Mouse (Mus musculus) cerebellum, adult 2 months (tissue): ENCODE data around the gene Mtrf1. TPM values are rescaled to one million over a fixed set of nuclear protein-coding genes. Genes with fewer than 3 reads are reported as not detected.

Experiments used
- DNase-seq, 2 experiments: peaks; one replicate each; pipeline ENCODE4 v3.0.0; 2021
- H3K27ac ChIP-seq: fragments of 200-500 bp; 2 replicates; pipeline ENCODE4 v1.5.1; 2012; ENCODE audit warnings: low read length, control low read depth, inconsistent platforms; ENCODE audit not compliant: insufficient read depth
- H3K27me3 ChIP-seq: fragments of 200-500 bp; 2 replicates; pipeline ENCODE4 v1.6.1; 2012; ENCODE audit warnings: inconsistent platforms, mild to moderate bottlenecking, low read length, moderate library complexity; ENCODE audit not compliant: control insufficient read depth, insufficient read depth
- H3K4me1 ChIP-seq: fragments of 200-500 bp; 2 replicates; pipeline ENCODE4 v1.6.1; 2011; ENCODE audit warnings: low read length; ENCODE audit not compliant: control insufficient read depth, insufficient read depth
- H3K4me3 ChIP-seq: fragments of 200-500 bp; replicated peaks from 2 replicates; pipeline ENCODE3; 2011; ENCODE audit warnings: mild to moderate bottlenecking, low read depth, low read length, control low read depth; ENCODE audit not compliant: insufficient read depth
- CTCF ChIP-seq: fragments of 200-500 bp; IDR thresholded peaks from 2 replicates; pipeline ENCODE4 v1.5.1; 2011; ENCODE audit warnings: low read depth, mild to moderate bottlenecking, control low read depth, low read length, moderate library complexity, borderline replicate concordance; ENCODE audit not compliant: insufficient read depth
- POLR2A ChIP-seq: fragments of 200-500 bp; IDR thresholded peaks from 2 replicates; pipeline ENCODE4 v1.6.1; 2011; ENCODE audit warnings: low read length, control low read depth, borderline replicate concordance; ENCODE audit not compliant: insufficient read depth
- WGBS: fragments of 180-500 bp; shearing (Covaris S2); methylation state at CpG from one replicate; pipeline ENCODE4 v1.1.7; 2018; 5-methylcytosine and 5-hydroxymethylcytosine counted together
- polyA plus RNA-seq: library from polyadenylated mRNA; depleted of rRNA; stranded (reverse); fragments of >200 nt; gene quantifications from 2 replicates; pipeline ENCODE4 v1.2.3, GENCODE M21; 2012; rRNA removed

The Mtrf1 gene
- polyA plus RNA-seq: 6.6 and 6.9 TPM in 2 replicates

DNA sequence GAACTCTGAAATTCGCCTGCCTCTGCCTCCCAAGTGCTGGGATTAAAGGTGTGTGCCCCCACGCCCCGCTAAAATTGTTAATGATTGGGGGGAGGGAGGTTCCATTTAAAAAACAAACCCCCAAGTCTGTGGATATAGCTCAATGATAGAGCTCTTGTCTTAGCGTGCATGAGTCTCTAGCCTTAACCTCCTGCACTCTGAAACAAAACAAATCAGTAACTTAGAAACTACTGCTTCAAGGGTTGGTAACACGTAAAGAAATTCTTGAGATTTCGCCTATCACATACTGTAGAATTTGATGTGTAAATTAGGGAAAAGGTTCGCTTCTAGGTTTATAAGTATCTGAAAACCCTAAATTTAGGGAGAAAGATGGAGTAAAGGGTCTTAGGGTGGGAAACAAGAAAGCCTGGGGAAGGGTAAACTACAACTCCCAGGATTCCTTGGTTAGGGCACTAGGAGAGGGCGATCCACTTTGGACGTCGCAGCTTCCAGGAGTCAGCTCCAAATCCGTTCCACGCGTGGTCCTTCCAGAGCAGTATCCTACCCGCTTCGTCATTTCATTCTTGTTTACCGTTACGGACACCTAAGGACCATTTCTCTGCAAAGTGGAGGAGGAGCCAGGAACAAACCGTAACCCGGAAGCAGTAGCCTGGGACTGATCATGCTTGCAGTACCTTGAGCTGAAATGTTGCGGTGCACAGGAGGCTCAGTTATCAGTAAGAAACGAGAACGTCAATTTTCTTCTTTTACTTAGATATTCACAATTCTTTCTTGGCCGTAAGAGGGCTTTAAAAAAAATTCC lies at the start of gene Mtrf1:
Mtrf1 (plus strand) TSS at position 452 of the 802 bp plus-strand sequence.
- H3K27me3 ChIP-seq: no peaks in the 10 kb centered on the region
- H3K4me1 ChIP-seq: no peaks in the 10 kb centered on the region
- TF ChIP-seq POLR2A (peak; percentile 54; the same call in 1 of the 2 replicates), CTCF (no peak)
- DNase-seq: peak; percentile 76 to 77
- WGBS: 19% methylated on average over 23 of the region's 23 CpGs
- H3K4me3 ChIP-seq: peak within 1 kb of the TSS; percentile 76
- peak within 1 kb of the TSS; percentile 61 for H3K27ac ChIP-seq

GRCm38 (mm10) chr14:79358055-79358454 lies 39.5 kb upstream of the Mtrf1 start:
- DNase-seq: no peak
- Histone ChIP-seq H3K27me3 (no peaks in the 10 kb centered on the region), H3K27ac (no peak overlapping the region), H3K4me3 (no peak overlapping the region), H3K4me1 (no peaks in the 10 kb centered on the region)
- TF ChIP-seq POLR2A (no peak), CTCF (no peak)
- 91% methylated on average over 2 of the region's 2 CpGs for WGBS

GRCm38 (mm10) chr14:79377041-79377440 lies 20.5 kb upstream of the Mtrf1 start:
- no peaks in the 10 kb centered on the region for H3K4me1 ChIP-seq
- no peak for DNase-seq
- no peak overlapping the region for H3K4me3 ChIP-seq
- TF ChIP-seq CTCF (no peak), POLR2A (no peak)
- no peaks in the 10 kb centered on the region for H3K27me3 ChIP-seq
- H3K27ac ChIP-seq: no peak overlapping the region

DNA sequence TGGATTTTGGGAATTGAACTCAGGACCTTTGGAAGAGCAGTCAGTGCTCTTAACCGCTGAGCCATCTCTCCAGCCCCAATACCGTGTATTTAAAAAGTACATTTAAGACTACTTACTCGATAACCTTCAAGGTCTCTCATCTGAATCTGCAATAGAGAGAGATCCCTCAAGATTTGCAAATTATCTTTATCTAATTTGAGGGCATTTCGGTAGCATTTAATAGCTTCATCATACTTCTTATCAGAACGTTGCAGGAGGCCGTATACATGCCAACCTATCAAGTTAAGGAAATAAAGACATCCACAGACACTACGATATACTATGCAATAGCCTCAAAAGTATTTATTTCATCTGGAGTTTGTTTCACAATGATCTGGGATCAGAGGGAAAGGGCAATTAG lies 14.5 kb upstream of the Mtrf1 start:
- no peak for DNase-seq
- H3K27ac ChIP-seq: no peak overlapping the region
- no peaks in the 10 kb centered on the region for H3K27me3 ChIP-seq
- TF ChIP-seq CTCF: no peak
- no peak for TF ChIP-seq POLR2A
- H3K4me1 ChIP-seq: no peaks in the 10 kb centered on the region
- WGBS: 94% methylated on average over 7 of the region's 7 CpGs
- H3K4me3 ChIP-seq: no peak overlapping the region

GRCm38 (mm10) chr14:79388304-79388703 lies 9.3 kb upstream of the Mtrf1 start:
- H3K27me3 ChIP-seq: no peaks in the 10 kb centered on the region
- TF ChIP-seq POLR2A (no peak), CTCF (no peak)
- 85% methylated on average over 3 of the region's 3 CpGs for WGBS
- no peak for DNase-seq
- H3K27ac ChIP-seq: no peak overlapping the region
- H3K4me3 ChIP-seq: no peak overlapping the region
- peaks cover 4% of the 10 kb centered on the region; the same call in 1 of the 2 replicates for H3K4me1 ChIP-seq

- peak overlapping the region; percentile 94 for H3K27ac ChIP-seq
- WGBS: under 1% methylated on average over 16 of the region's 16 CpGs
- TF ChIP-seq CTCF: no peak
- TF ChIP-seq POLR2A: no peak
- peak; percentile 62 to 72 for DNase-seq
- peaks cover 4% of the 10 kb centered on the region; the same call in 1 of the 2 replicates for H3K4me1 ChIP-seq
- no peaks in the 10 kb centered on the region for H3K27me3 ChIP-seq
- peak overlapping the region; percentile 86 for H3K4me3 ChIP-seq
Measured at GRCm38 (mm10) chr14:79389438-79390264, 7.9 kb upstream of the Mtrf1 start.

- DNase-seq: peak; percentile 93 to 95
- TF ChIP-seq POLR2A (peak; percentile 89; the same call in 1 of the 2 replicates), CTCF (no peak; the same call in 1 of the 2 replicates)
- Histone ChIP-seq H3K4me3 (peak within 1 kb of the TSS; percentile 86), H3K4me1 (peaks cover 4% of the 10 kb centered on the region; the same call in 1 of the 2 replicates), H3K27ac (peak within 1 kb of the TSS; percentile 94), H3K27me3 (no peaks in the 10 kb centered on the region)
- WGBS: under 1% methylated on average over 71 of the region's 71 CpGs
Measured at GRCm38 (mm10) chr14:79390265-79390926, 7.2 kb upstream of the Mtrf1 start, which contains the start of gene Naa16. Naa16 (minus strand) TSS chr14:79390778.
